Mouse (Mus musculus) c-Kit-negative CD71-positive TER-119-positive erythroid progenitor cells, embryonic 14.5 days (primary cell): ENCODE results near the gene Prkce.

Source experiments
- DNase-seq: peaks from one replicate; pipeline ENCODE4 v3.0.0-alpha.2; 2013; ENCODE audit warnings: low read depth, low spot score

The Prkce gene

DNA sequence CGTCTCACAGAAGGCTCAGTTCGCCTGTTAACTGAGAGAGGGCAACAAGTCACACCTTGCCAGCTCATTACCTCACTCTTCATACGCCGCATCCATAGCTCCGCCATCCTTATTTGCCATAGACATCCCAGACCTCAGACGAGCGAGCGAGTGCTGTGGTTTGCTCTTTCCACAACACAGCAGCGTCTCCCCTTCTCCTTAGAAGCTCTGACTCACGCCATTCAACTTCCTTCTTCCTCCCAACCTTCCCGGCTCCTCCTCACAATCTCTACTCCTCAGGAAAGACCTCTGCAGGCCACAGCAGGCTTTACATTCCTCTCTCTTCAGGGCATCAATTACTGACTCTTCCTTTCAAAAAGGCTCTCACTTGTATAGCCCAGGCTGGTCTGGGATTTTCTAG is 51.0 kb downstream of the Prkce start:
- no peak for DNase-seq

DNA sequence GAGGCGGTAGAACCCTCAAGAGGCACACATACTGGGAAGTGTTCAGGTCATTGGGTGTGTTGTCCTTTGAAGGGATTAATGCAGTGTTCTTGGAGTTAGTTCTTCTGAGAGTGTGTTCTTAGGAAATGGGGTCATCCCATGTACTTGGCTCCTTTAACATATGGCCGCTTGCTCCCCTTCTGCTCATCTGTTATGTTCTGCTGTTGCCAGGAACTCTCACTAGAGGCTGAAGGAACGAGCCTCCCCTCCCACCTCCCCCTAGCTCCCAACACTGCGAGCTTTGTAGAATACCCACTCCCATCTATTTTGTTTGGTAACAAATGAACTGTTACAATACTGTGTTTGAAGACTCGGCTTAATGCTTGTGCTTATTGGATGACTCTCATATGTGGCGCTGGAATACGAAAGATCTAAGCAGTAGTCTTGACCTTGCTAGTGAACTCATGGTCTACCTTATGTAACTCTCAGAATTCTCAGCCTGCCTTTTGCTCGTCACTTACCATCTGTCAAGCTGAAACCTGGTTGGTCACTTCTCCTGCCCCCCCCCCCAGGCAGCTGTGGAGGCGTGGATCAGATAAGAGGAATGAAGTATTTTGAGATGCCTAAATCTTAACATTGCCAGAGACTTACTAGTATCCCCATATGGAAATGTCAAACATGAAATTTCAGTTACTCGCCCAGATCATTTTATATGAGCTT is 58.1 kb downstream of the Prkce start:
- DNase-seq, result no peak

DNA sequence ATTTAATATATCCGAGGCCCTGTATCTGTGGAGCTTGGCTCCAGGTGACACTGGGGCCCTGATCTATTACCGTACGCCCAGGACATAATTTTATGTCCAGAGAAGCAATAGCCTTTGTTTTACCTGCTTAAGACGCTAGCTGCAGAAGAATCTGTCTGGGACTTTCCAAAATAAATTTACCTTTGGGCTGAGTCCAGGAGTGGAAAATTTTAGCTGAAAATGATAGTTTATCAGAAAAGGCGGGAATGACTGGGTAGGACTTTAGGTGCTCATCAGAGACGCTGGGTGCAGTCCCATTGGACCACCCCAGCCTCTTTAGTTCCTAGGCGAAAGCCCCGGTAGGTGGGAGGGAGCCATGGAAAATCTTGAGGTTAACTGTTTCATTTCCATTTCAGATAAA is 58.6 kb downstream of the Prkce start:
- no peak for DNase-seq

DNA sequence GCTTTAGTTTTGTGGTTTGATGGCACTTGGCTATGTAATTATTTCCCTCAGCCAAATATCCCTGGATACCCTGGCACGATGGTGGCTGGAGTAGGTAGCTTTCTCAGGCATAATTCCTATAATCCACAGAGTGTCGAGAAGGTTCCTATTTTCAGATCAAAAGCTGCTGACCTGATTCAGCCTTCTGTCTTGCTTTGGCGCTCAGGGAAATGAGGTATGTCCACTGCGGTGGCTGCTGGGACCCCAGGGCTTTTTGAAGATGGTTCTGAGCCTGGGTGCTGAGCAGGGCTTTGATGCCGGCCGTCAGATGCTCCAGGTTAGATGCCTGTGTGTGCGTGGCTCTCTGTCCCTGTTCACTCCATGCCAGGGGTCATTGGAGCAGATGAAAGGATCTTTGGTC is 59.0 kb downstream of the Prkce start:
- DNase-seq, result no peak

DNA sequence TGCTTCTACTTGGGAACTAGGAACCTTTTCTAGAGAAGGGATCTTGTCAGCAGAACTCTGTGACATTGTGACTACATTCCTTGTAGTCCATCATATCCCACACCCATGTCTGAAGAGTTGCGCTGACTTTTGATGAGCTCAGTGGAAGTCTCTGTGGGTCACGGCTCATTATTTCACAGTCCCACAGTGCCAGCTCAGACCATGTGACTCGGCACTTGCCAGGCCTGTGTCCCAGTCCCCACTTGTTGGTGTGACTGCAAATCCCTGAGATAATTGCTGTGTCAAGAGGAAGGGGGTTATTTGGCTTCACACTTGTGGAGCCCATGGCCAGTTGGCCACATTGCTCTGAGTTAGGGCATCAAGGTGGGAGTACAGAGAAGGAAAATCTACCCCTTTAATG is 59.8 kb downstream of the Prkce start:
- no peak for DNase-seq

DNA sequence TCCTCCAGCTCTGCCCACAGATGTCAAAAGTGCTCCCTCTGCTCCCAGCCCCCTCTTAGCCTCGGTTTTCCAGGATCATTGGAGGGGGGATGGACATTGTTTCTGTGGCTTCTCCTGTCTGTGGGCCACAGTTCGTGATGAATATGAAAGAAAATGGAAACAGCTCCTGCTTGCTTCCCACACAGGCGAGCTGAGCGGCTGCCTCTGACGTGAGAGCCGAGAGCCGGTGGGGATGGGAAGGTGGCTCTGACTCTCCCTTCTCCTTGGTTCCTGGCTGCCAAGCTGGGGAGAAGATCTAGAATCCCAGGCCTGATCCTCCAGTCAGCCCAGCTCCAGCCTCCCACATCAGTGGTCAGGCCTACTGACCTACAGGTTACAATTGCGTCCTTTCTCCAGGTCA is 61.3 kb downstream of the Prkce start:
- no peak for DNase-seq

DNA sequence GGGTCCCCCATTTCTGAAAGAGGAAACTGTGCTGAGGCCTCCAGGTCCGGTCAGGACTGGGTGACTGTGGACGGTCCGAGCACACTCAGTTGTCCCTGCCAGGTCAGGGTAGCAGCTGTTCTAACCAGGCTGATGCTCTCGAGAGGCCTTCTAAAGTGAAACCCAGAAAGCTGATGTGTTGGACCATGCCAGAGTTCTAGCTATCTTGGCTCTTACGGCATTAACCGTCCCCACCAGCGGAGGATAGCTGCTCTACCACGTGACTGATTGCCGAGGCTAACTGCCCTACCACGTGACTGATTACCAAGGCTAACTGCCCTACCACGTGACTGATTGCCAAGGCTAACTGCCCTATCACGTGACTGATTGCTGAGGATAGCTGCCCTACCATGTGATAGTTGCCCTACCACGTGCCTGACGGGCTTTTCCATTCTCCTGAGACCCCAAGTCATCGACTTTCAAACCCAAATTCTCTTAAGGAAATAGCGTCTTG is 62.6 kb downstream of the Prkce start:
- DNase-seq, result no peak

DNA sequence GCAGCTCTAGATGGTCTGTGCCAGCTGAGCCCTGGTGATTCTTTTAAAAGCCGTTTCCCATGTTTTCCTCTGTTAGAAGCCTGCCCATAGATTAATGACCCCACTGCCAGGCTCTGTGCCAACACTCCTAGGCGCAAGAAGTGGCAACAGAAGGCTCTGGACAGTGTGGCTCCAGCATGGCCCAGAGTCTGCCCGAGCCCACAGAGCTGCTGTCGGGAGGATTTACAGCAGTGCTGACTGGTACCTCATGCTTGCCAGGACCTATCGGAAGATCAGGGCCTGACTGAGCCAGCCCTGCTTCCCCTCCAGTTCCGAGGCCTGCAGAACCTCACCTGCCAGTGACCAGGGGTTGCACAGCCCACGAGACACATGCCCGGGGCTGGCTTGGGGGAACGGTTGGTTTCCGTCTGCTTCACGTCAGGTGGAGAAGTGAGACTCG is 64.2 kb downstream of the Prkce start:
- no peak for DNase-seq

DNA sequence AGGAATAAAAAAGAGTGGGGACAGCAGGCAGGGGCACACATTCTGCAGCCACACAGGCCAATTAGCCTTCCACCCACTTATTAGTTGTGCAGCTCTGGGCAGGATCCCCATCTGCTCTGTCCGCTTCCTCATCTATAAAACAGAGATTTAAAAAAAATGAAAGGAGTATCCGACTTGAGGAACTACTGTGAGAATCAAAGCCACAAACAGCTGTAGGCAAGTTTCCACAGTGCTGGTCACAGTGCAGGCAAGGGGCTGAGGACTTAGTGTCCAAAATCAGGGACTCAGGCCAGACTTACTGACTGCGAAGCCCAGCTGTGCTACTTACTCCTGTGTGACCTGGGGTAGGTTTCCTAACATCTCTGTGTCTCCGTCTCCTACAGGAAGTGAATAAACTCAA is 64.7 kb downstream of the Prkce start:
- no peak for DNase-seq

DNA sequence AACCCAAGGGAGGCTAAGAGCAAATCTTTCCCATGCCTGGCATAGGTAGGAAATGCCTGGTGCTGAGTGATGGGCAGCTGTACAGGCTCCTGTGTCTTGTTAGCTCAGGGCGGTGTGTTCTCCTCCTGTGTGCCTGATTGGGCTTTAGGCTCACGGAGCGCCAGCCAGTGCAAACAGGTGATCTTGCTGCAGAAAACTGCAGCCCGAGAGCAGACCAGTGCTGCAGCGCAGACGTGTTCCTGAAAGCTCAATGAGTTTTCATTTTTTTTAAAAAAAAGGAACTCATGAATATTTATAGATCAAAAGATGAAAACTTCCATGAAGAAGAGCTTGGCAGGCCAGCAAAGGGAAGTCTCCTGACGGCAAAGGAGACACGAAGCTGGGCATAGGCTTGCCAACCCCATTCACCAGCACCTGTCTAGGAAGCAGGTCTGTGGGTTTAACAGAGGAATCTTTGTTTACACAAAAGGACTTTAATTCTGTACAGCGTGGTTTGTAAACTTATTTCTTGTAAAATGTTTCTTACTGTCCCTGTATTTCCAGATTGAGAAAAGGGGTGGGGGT is 67.1 kb downstream of the Prkce start:
- DNase-seq, result no peak

DNA sequence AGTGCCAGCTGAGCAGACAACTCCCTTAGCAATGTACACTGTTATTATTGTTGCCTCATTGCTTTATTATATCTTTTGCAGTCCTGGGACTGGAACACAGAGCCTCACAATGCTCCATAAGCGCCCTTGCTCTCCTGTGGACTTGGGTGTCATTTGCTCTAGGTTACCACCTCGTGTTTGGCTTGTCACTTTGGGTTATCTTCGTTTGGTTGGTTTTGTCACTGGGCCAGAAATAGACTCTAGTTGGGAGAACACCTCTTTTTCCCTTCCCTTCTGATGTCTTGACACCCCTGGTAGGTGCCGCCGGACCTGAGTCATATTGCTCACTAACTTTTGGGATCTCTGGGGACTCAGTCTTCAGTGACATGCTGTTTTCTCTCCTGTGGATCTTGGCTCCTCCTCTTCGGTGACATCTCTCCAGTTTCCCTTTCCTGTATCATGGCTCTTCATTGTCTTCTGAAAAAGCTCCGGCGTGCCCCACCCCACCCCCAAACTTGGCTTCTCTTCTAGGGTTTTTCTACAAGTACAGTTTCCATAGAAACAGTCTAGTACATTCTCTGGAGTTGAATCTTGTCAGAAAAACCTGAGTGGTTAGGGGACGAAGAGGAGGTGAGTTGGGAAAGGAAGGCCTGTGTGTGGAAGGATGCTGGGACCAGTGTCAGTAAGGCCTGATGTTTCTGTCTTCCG is 68.6 kb downstream of the Prkce start:
- DNase-seq, result no peak

DNA sequence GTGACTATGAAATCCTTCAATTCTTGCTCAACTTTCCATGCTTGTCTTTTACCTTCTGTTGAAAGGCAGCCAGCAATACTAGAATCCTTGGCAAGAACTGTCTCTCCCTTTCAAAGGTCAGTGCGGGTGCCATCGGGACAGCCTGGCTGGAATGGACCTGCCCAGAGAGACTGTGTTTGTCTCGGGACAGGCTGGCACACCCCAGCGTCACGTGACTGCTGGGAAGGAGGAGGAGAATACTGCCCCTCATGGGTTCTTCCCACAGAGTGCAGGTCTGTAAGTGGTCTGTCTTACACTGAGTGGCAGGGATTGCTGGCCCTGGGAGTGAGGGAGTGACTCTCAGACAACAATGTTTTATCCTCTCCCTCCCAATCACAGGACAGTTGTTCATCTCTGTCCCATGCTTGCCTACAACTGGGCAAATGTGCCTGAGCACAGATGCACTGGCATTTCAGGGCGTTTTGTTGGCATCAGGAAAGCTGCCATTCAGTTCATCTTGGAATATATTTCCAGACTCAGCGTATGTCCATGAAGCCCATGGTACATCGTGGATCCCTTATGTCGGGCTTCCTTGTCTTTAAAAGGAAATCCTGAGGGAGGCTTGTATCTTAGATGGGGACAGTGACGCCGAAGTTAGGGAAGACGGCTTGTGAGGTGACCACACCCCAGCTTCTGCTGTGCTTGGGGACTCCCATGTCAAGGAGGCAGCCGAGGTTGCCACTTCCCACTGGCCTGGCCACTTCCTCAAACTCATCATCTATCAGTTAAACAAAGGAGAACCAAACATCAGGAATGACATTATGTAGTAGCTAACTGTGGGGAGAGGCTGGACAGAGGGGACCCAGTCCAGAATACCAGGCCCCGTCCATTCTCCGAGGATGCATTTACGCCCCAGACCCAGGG is 69.5 kb downstream of the Prkce start:
- no peak for DNase-seq

DNA sequence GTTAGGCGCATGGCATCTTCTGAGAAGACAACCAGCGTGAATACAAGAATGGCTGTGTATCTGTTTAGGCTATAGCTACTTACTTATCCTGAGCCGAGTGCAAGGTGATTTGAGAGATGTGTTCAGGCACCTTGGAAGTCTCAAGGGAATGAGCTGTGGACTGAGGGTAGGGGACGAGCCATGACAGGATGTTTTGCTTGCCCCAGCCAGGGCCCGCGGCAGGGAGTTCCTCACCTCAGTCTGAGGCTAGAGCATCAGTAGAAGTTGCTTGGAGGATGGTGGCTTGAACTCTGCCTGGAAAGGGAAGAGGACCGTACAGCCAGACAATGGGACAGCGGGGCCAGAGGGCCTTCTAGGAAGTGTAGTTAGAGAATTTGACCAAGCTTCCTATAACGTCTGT is 74.7 kb downstream of the Prkce start:
- DNase-seq, result no peak

DNA sequence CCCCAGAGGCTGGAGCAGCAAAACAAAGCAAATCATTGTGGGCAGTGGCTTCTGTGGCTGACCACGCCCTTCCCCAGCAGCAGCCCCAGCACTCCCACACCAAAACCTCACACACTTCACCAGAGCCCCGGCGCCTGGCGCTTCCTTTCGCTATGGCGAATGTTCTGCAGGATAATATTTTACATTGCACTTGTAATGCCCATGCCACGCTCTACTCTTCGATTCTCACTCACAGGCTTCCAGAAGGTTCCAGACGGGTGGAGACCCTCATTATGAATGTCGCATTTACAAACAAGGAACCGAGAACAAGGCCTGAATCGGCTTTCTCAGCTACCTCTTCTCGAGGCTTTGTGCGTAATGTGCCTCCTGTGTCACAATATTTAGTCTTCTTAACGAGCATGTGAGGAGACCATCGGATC is 75.5 kb downstream of the Prkce start:
- DNase-seq, result no peak

DNA sequence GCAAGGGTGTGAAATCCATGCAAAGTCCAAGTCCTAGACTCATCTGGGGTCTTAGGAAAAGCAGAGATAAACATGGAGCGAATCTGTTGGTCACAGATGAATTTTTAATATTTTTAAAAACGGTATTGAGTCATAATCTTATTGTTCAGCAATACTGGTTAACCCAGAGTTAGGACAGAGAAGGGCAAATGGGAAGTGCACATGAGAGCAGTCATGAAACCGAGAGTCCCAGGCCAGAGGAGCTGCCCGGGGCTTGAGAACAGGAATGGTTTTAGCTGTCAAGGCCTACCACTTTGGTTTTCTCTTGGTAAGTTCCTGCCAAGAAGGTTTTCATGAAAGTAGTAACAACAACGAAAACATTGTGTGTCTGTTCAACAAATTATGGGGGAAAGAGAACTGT is 76.8 kb downstream of the Prkce start:
- no peak for DNase-seq

DNA sequence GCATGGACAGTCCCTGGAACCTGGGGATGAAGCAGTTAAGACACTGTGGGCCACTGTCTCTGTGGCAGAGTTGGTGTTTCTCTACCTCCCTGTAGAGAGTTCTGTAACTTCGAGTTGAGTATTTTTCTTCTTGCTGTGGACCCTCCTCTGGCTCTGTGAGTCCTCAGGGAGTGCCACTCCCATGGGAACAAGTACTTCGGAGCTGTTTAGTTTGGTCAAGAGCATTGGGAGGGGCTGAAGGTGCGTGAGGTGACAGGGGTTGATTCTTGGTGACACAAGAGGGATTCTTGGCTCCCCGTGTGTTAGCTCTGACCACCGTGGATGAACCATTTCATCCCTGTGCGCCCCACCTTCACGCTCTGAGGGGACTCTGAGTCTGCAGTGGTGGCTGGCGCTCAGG is 81.2 kb downstream of the Prkce start:
- DNase-seq, result no peak

DNA sequence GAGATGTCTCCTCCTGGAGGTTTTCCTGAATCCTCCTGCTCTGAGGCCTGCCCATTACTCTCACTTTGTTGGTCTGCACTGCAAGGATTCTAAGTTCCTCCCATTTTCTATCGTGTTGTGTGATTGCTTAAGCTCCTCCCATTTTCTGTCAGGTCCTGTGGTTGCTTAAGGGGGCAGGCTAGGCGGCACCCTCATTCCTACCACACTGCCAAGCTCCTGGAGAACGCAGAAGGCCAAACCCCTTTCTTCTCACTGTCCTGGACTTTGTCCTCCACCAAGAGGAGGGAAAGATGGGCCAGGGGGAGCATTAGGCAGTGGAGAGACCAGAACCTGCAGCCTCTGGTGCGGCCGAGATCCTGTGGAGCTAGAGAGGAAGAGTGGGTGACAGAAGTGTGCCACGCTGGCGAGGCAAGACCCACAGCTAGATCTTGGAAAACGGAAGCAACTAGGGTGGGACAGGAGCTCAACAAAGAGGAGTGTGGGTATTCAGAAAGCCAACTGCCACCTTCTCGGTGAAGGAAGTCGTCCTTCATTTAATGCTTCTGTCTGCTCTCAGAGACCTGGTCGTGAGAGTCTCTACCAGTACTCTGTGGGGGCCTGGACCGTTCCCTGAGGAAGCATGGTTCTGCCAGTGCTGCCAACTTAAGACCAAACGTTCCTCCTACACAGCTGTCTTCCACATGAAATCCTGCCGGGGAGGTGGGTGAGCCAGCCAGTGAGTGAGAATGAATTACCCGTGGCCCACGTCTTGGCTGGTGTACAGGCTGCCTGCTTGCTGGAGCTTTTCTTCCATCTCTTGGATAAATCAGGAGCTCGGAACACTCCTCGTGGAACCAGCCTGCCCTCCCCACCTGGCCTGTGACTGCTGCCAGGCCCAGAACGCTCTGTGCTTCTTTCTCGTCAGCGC is 82.2 kb downstream of the Prkce start:
- DNase-seq, result no peak

DNA sequence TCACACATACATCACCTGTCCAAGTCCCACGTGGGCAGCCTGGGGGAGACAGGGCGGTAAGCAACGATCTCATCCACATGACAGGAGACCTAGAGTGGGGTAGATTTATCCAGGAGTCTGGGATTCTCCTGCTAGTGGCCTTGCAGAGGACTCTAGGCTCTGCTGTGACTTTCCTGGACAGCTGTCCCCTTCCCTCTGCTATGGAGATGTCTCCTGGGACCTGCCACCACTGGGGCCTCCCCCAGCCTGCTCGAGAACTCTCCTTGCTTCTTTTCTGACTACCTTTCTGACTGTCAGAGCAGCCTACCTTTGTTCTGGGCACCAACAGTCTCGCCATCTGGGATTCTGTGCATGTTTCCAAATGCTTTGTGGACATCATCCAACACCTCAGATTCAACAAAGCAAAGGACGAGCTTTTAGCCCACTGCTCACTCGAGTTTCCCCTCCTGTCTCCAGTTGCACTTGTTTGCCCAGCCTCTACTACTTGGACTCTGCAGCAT is 82.9 kb downstream of the Prkce start:
- no peak for DNase-seq

DNA sequence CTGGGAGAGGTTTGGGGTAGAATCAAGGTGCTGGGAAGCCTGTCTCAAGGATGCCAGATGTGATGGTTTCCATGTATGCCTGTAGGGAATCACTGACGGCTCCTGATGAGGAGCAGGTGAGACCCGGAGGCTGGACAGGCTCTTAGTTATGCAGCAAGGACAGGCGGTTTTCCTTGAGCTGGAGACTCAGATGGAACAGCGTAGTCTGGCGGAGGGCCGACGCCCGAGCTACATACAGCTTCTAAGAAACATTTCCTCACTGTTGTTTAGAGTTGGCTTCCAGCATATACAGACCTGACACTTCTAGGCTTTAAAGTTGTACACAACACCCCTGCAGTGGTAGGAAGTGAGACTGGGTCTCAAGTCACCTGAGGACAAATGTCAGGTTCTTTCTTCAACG is 86.3 kb downstream of the Prkce start:
- DNase-seq, result no peak

DNA sequence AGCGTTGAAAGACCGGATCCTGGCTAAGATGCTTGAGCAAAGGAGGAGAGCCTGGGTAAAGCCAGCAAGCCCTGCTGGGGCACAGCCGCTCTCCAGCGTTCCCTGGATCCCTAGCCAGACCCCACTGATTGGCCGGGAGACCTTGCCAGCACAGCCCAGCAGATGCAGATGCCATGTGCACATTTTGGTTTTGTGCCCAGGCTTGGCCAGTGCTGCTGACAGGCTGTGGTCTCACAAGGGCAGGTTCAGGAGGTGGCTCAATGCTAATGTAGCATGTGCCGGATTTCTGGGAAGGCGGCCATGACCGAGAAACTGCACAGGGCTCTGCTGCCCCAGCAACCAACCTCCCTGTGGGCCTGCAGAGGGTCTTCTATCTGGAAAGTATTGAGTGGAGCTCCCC is 86.7 kb downstream of the Prkce start:
- no peak for DNase-seq

DNA sequence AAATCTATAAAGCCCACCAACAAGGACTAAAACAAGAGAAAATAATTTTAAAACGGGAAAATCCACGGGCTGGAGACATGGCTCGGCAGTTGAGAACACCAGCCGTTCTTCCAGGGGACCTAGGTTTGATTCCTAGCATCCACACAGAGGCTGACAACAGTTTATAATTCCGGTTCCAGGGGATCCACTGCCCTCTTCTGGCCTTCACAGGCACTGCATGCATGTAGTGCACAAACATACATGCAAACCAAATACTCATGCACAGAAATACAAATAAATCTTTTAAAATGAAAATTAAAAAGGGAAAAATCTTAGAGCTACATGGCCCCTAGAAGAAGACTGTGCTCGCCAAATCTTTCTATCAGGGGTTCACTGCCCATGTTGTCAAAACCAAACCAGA is 87.4 kb downstream of the Prkce start:
- no peak for DNase-seq
